Mouse (Mus musculus) adrenal gland, postnatal 25 days (tissue): Measurements from ENCODE around the gene Vmn1r235. TPM values are rescaled to one million over a fixed set of nuclear protein-coding genes. Genes with fewer than 3 reads are reported as not detected.
A peak's percentile ranks its signal among the peaks of the same experiment; 100 is the strongest.
"Not testable (repeated sequence)": the region's sequence is repeated elsewhere in the genome, so short reads cannot be mapped to it uniquely, and the experiment has no call there.

Experiments used
- DNase-seq: peaks from one replicate; pipeline ENCODE4 v3.0.0; 2021; ENCODE audit warnings: mixed read lengths
- long read RNA-seq: library from polyadenylated mRNA; stranded (forward); transcript quantifications from one replicate; pipeline ENCODE4 v2.0.0, GENCODE M21; 2021
- microRNA-seq, 2 experiments: library from miRNA; unstranded; fragments of <30 nt; microRNA quantifications; one replicate each; pipeline ENCODE4 v1.2.0; 2021
- total RNA-seq: library from RNA; stranded (reverse); gene quantifications from 2 replicates; pipeline ENCODE4 v1.2.3, GENCODE M21; 2021

Vmn1r235 gene
- not detected in 2 replicates for total RNA-seq
- long read RNA-seq = 0 reads

DNA sequence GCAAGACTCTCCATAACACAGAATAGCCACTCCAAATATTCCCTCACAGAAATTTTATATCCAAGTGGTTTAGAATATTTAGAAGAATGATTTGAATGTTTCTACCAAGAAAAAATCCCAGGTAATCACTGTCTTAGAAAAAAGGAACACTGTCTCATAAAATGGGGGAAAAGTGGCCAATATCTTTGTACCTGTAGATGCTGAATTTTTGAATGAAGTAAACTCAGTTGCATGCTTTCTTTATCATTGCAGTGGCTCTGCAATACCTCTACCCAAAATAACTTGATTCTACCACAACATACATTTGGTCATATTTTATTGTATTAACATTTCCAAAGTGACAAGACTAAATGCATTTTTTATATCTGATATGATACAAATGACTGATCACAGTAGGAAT is at the start of gene Vmn1r235:
Gene Vmn1r235 (plus strand): TSS at position 301 of the 400 bp plus-strand sequence.
- no peak for DNase-seq

- DNase-seq = not testable (repeated sequence)
Observed at GRCm38 (mm10) chr17:21211081-21211480, 45.1 kb upstream of the Vmn1r235 start.

GRCm38 (mm10) chr17:21225787-21226186 is 30.4 kb upstream of the Vmn1r235 start, which contains the start of gene Vmn1r234:
Gene Vmn1r234 (plus strand): TSS chr17:21226087.
- DNase-seq = no peak

GRCm38 (mm10) chr17:21231654-21232053 is 24.6 kb upstream of the Vmn1r235 start:
- DNase-seq = peak; percentile 16

DNA sequence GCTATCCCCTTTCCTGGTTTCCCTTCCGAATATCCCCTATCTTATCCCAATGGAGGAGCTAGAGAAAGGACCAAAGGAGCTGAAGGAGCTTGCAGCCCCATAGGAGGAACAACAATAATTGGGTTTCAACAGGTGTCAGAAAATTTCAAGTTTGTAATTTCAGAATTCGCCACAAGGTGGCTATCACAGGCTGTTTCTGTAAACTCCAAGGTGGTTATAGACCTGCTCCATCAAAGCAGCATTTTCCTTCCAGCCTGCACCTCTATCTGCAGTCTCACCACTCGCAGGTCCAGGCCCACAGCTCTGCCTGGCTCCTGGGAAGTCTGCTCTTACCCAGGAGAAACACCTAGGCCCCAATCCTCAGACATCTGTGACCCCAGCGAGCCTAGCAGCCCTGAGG is 15.9 kb downstream of the Vmn1r235 start:
- no peak for DNase-seq

GRCm38 (mm10) chr17:21282642-21283041 is 26.4 kb downstream of the Vmn1r235 start, which contains the start of gene Vmn1r236:
Gene Vmn1r236 (plus strand): TSS chr17:21282942.
- DNase-seq = no peak

DNA sequence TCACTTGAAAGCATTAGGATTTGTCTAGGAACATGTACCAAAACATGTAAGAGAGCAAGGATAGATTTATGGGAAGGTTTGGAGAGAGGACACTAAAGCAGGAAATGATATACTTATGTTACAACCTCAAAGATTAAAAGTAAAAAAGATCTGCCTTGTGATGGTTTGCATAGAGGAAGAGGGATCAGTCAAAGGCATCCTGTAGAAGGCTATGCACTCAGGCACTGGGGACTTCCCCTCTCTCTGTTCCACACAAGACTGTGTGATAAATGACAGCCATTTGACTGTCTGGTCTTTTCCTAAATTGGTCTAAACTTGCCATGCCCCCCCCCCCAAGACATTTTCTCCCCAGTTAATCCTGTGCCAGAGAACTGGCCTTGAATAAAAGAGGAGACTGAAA is 28.2 kb downstream of the Vmn1r235 start:
- DNase-seq = no peak

- no peak for DNase-seq
Observed at GRCm38 (mm10) chr17:21289695-21290094, 33.5 kb downstream of the Vmn1r235 start.

DNA sequence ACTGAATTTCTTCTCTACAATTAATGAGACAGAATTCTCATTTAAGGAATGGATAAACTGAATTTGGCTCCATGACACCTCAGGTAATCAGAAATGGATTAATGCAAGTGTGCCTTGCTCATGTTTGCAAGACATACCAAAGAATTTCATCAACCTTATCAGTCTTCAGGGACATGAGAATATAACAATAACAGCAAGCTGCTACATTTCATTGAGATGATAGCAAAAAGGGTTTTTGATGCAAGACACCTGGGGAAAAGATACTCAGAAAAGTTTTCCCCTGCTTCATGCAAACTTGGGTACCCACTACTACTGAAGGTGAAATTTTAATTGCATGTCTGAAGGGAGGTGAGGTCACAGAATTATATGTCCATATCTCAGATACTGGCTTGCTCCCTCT is 55.4 kb downstream of the Vmn1r235 start, which contains the start of gene Vmn1r237:
Gene Vmn1r237 (plus strand): TSS at position 301 of the 400 bp plus-strand sequence.
- no peak for DNase-seq

Small RNA genes lying within 50 kb of the gene (microRNA-seq; reads per million reads assigned to microRNA genes)
- gene Gm26384 = 0 reads per million in 2 experiments

Other genes starting within 250 kb of the Vmn1r235 start
- 23.6 TPM in 2 replicates for gene Zfp160, start 247.5 kb upstream of the Vmn1r235 start, total RNA-seq
- gene Vmn1r234, start 30.3 kb upstream of the Vmn1r235 start, total RNA-seq = not detected in 2 replicates
- gene Vmn1r236, start 26.5 kb downstream of the Vmn1r235 start, total RNA-seq = not detected in 2 replicates
- gene Vmn1r237, start 55.5 kb downstream of the Vmn1r235 start, total RNA-seq = not detected in 2 replicates
- 5.3 and 6.0 TPM in 2 replicates for gene Zfp677, start 127.3 kb downstream of the Vmn1r235 start, total RNA-seq
- gene Zfp54, start 166.8 kb downstream of the Vmn1r235 start, total RNA-seq = 3.5 and 3.6 TPM in 2 replicates
- gene Zfp51, start 194.0 kb downstream of the Vmn1r235 start, total RNA-seq = 8.7 and 8.8 TPM in 2 replicates
- 4.7 and 5.4 TPM in 2 replicates for gene Zfp53, start 232.6 kb downstream of the Vmn1r235 start, total RNA-seq